Mouse (Mus musculus): Measurements from ENCODE around the gene Olfr1099. TPM values are rescaled to one million over a fixed set of nuclear protein-coding genes. Genes with fewer than 3 reads are reported as not detected.

Olfr1099 gene
- polyA plus RNA-seq (2014; fragmentation: Nextera tagmentation; extraction: Ambion mirVana) = not detected in 2 replicates

DNA sequence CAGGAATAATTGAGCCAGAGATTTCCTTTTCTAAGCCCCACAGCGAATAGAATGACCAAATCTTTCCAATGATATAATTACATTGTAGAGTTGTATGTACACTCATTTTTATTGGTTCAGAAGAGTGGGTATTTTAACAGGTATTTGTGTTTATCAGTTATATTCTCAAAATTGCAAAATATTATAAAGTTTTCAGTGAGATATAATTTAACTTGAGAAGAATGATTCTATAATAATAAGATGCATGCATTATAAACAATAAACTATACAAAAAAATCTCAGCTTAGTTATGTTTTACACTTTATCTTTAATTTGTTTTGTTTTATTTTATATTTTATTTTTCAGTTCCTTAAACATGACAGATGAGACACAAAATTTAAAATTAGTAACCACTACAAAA, at the start of gene Olfr1099:
TSS of gene Olfr1099 (minus strand) at position 101 of the 400 bp plus-strand sequence.
- no peak within 1 kb of the TSS for H3K27ac ChIP-seq (ENCODE audit: low read depth, low read length)
- no peaks in the 10 kb centered on the region for H3K9me3 ChIP-seq (replicated peaks; ENCODE audit: control insufficient read depth, low read length)
- H3K27me3 ChIP-seq (ENCODE audit: control insufficient read depth, insufficient read depth, low read length) = no peaks in the 10 kb centered on the region
- H3K4me3 ChIP-seq (ENCODE audit: low read depth, low read length) = no peak within 1 kb of the TSS
- H3K9ac ChIP-seq (ENCODE audit: low read depth, low read length) = no peak within 1 kb of the TSS
- H3K4me1 ChIP-seq (ENCODE audit: control insufficient read depth, insufficient read depth, low read length) = no peaks in the 10 kb centered on the region
- WGBS (ENCODE audit: insufficient replicate concordance) = 85% methylated on average over 1 of the region's 1 CpGs
- H3K4me2 ChIP-seq = no peak within 1 kb of the TSS
- H3K36me3 ChIP-seq (ENCODE audit: control insufficient read depth, insufficient read depth, low read length) = no peaks in the 10 kb centered on the region
- ATAC-seq (replicated peaks; ENCODE audit: insufficient number of reproducible peaks, low FRiP score, low TSS enrichment) = no peak

DNA sequence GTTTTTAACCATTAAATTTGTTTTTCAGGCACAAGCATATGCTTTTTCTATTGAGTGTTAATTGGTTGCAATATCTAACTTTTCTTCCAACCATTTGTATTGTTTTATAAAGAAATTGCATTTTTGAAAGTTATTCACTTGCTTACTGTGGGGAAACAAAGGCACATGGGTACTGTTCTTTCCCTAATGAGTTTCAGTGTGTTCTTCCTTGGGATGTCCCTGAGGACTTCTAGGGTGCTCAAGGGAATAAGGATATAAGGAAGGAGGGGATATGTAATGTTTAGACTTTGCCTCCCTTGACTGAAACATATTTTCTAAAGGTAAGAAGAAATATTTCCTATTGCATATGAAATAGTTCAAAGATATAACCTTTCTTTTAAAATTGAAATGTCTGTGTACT, 37.6 kb upstream of the Olfr1099 start, which contains the start of gene Olfr1102:
TSS of gene Olfr1102 (plus strand) at position 301 of the 400 bp plus-strand sequence.
- ATAC-seq (replicated peaks; ENCODE audit: insufficient number of reproducible peaks, low FRiP score, low TSS enrichment) = no peak
- Histone ChIP-seq H3K9ac (ENCODE audit: low read depth, low read length) (no peak within 1 kb of the TSS), H3K27me3 (ENCODE audit: control insufficient read depth, insufficient read depth, low read length) (no peaks in the 10 kb centered on the region), H3K4me1 (ENCODE audit: control insufficient read depth, insufficient read depth, low read length) (no peaks in the 10 kb centered on the region), H3K27ac (ENCODE audit: low read depth, low read length) (no peak within 1 kb of the TSS), H3K9me3 (replicated peaks; ENCODE audit: control insufficient read depth, low read length) (no peaks in the 10 kb centered on the region), H3K4me2 (no peak within 1 kb of the TSS), H3K4me3 (ENCODE audit: low read depth, low read length) (no peak within 1 kb of the TSS), H3K36me3 (ENCODE audit: control insufficient read depth, insufficient read depth, low read length) (no peaks in the 10 kb centered on the region)

DNA sequence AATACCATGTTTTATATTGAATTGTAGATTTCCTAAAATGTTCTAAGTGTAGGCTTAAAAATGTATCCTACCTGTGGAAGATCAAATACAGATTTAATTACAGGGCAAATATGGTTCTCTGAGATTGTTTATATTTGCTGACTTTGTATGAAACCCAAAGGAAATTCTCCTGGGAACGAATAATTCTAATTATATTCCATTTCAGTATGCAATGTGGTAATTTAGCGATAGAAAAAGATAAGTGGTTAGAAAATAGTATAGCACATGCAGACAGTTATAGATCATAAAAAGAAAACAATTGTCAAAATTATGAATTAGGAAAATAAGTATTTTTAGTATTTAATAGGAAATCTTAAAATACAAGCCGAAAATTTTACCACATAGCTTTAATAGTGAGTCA, 30.6 kb upstream of the Olfr1099 start, which contains the start of gene Olfr1101:
TSS of gene Olfr1101 (minus strand) at position 101 of the 400 bp plus-strand sequence.
- Histone ChIP-seq H3K4me1 (ENCODE audit: control insufficient read depth, insufficient read depth, low read length) (no peaks in the 10 kb centered on the region), H3K27me3 (ENCODE audit: control insufficient read depth, insufficient read depth, low read length) (no peaks in the 10 kb centered on the region), H3K4me3 (ENCODE audit: low read depth, low read length) (no peak within 1 kb of the TSS), H3K36me3 (ENCODE audit: control insufficient read depth, insufficient read depth, low read length) (no peaks in the 10 kb centered on the region), H3K27ac (ENCODE audit: low read depth, low read length) (no peak within 1 kb of the TSS), H3K9me3 (replicated peaks; ENCODE audit: control insufficient read depth, low read length) (no peaks in the 10 kb centered on the region), H3K9ac (ENCODE audit: low read depth, low read length) (no peak within 1 kb of the TSS), H3K4me2 (no peak within 1 kb of the TSS)
- no peak for ATAC-seq (replicated peaks; ENCODE audit: insufficient number of reproducible peaks, low FRiP score, low TSS enrichment)
- 78% methylated on average over 3 of the region's 3 CpGs for WGBS (ENCODE audit: insufficient replicate concordance)

DNA sequence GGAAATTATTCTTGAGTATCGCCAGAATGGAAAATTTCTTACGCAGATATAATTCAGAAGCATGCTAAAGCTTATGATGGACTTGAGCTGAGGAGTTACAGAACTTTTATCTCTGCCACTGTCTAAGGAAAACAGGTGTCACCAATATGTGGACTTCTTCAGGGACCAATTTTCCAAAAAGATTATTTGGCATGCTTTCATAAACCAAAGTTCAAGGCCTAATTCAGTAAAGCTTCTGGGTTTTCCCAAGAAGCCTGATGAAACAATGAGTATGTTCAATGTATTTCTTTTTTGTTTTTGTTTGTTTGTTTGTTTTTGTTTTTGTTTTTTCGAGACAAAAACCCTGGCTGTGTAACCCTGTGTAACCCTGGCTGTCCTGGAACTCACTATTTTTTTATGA, 19.4 kb upstream of the Olfr1099 start, which contains the start of gene Olfr1100:
TSS of gene Olfr1100 (minus strand) at position 101 of the 400 bp plus-strand sequence.
- H3K27ac ChIP-seq (ENCODE audit: low read depth, low read length) = no peak within 1 kb of the TSS
- no peak for ATAC-seq (replicated peaks; ENCODE audit: insufficient number of reproducible peaks, low FRiP score, low TSS enrichment)
- H3K4me2 ChIP-seq = no peak within 1 kb of the TSS
- WGBS (ENCODE audit: insufficient replicate concordance) = 73% methylated on average over 3 of the region's 3 CpGs
- H3K36me3 ChIP-seq (ENCODE audit: control insufficient read depth, insufficient read depth, low read length) = no peaks in the 10 kb centered on the region
- no peaks in the 10 kb centered on the region for H3K9me3 ChIP-seq (replicated peaks; ENCODE audit: control insufficient read depth, low read length)
- no peak within 1 kb of the TSS for H3K9ac ChIP-seq (ENCODE audit: low read depth, low read length)
- H3K4me3 ChIP-seq (ENCODE audit: low read depth, low read length) = no peak within 1 kb of the TSS
- no peaks in the 10 kb centered on the region for H3K4me1 ChIP-seq (ENCODE audit: control insufficient read depth, insufficient read depth, low read length)
- no peaks in the 10 kb centered on the region for H3K27me3 ChIP-seq (ENCODE audit: control insufficient read depth, insufficient read depth, low read length)

DNA sequence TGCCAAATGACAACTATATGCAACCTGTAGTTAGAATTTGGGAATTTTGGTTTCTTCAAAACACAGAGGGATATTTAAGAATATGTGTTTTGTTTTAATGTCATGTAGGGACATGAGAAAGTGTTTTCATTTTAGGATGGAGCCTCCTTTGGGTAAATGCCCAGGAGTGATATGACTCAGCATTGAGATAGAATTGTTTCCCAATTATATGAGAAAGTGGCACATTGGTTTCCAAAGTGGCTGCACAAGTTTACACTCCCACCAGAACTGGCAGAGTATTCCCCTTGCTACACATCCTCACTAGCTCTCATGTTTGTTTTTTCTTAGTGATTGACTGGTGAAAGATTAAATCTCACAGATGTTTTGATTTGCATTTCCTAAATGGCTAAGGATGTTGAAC, 33.9 kb downstream of the Olfr1099 start:
- no peaks in the 10 kb centered on the region for H3K27me3 ChIP-seq (ENCODE audit: control insufficient read depth, insufficient read depth, low read length)
- H3K9ac ChIP-seq (ENCODE audit: low read depth, low read length) = no peak overlapping the region
- no peak for ATAC-seq (replicated peaks; ENCODE audit: insufficient number of reproducible peaks, low FRiP score, low TSS enrichment)
- no peaks in the 10 kb centered on the region for H3K9me3 ChIP-seq (replicated peaks; ENCODE audit: control insufficient read depth, low read length)
- no peaks in the 10 kb centered on the region for H3K36me3 ChIP-seq (ENCODE audit: control insufficient read depth, insufficient read depth, low read length)
- no peak overlapping the region for H3K27ac ChIP-seq (ENCODE audit: low read depth, low read length)
- no peaks in the 10 kb centered on the region for H3K4me1 ChIP-seq (ENCODE audit: control insufficient read depth, insufficient read depth, low read length)
- H3K4me3 ChIP-seq (ENCODE audit: low read depth, low read length) = no peak overlapping the region
- H3K4me2 ChIP-seq = no peak overlapping the region

DNA sequence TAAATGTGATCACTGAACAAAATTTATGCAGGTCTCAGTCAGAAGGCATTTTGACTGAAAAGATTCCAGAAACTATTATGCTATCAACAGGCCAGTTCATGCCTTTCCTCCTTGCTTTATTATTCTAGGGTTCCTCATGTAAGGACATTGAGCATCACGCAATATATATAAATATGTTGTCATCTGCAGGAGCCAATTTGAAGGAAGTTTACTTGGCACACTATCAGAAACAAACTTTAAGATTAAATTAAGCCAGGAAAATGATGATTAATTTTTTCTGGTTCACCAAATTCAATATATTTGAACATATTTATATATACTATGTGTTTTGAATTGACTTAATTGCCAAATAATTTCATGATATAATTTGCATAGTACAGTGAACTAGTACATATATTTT, 36.0 kb downstream of the Olfr1099 start, which contains the start of gene Olfr1098:
TSS of gene Olfr1098 (minus strand) at position 101 of the 400 bp plus-strand sequence.
- WGBS (ENCODE audit: insufficient replicate concordance) = 85% methylated on average over 1 of the region's 1 CpGs
- ATAC-seq (replicated peaks; ENCODE audit: insufficient number of reproducible peaks, low FRiP score, low TSS enrichment) = no peak
- H3K9ac ChIP-seq (ENCODE audit: low read depth, low read length) = no peak within 1 kb of the TSS
- H3K27ac ChIP-seq (ENCODE audit: low read depth, low read length) = no peak within 1 kb of the TSS
- no peak within 1 kb of the TSS for H3K4me3 ChIP-seq (ENCODE audit: low read depth, low read length)
- H3K4me2 ChIP-seq = no peak within 1 kb of the TSS
- H3K36me3 ChIP-seq (ENCODE audit: control insufficient read depth, insufficient read depth, low read length) = no peaks in the 10 kb centered on the region
- no peaks in the 10 kb centered on the region for H3K4me1 ChIP-seq (ENCODE audit: control insufficient read depth, insufficient read depth, low read length)
- no peaks in the 10 kb centered on the region for H3K27me3 ChIP-seq (ENCODE audit: control insufficient read depth, insufficient read depth, low read length)
- H3K9me3 ChIP-seq (replicated peaks; ENCODE audit: control insufficient read depth, low read length) = no peaks in the 10 kb centered on the region

DNA sequence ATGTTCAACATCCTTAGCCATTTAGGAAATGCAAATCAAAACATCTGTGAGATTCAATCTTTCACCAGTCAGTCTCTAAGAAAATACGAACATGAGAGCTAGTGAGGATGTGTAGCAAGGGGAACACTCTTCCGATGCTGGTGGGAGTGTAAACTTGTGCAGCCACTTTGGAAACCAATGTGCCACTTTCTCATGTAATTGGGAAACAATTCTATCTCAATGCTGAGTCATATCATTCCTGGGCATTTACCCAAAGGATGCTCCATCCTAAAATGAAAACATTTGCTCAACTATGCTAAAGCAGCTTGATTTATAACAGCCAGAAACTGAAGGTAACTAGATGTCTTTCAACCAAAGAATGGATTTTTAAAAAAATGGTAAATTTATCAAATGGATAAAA, 54.8 kb downstream of the Olfr1099 start:
- ATAC-seq (replicated peaks; ENCODE audit: insufficient number of reproducible peaks, low FRiP score, low TSS enrichment) = no peak
- 75% methylated on average over 2 of the region's 2 CpGs for WGBS (ENCODE audit: insufficient replicate concordance)
- Histone ChIP-seq H3K4me3 (ENCODE audit: low read depth, low read length) (no peak overlapping the region), H3K4me1 (ENCODE audit: control insufficient read depth, insufficient read depth, low read length) (no peaks in the 10 kb centered on the region), H3K9ac (ENCODE audit: low read depth, low read length) (no peak overlapping the region), H3K27me3 (ENCODE audit: control insufficient read depth, insufficient read depth, low read length) (no peaks in the 10 kb centered on the region), H3K27ac (ENCODE audit: low read depth, low read length) (no peak overlapping the region), H3K4me2 (no peak overlapping the region), H3K9me3 (replicated peaks; ENCODE audit: control insufficient read depth, low read length) (no peaks in the 10 kb centered on the region), H3K36me3 (ENCODE audit: control insufficient read depth, insufficient read depth, low read length) (no peaks in the 10 kb centered on the region)

Other genes with a start within 250 kb of the Olfr1099 start
- not detected in 2 replicates for gene Olfr1089, start 227.0 kb downstream of the Olfr1099 start, polyA plus RNA-seq (2014; fragmentation: Nextera tagmentation; extraction: Ambion mirVana)
- not detected in 2 replicates for gene Olfr1090, start 201.7 kb downstream of the Olfr1099 start, polyA plus RNA-seq (2014; fragmentation: Nextera tagmentation; extraction: Ambion mirVana)
- not detected in 2 replicates for gene Olfr1093, start 178.2 kb downstream of the Olfr1099 start, polyA plus RNA-seq (2014; fragmentation: Nextera tagmentation; extraction: Ambion mirVana)
- gene Olfr141, start 150.7 kb downstream of the Olfr1099 start, polyA plus RNA-seq (2014; fragmentation: Nextera tagmentation; extraction: Ambion mirVana) = not detected in 2 replicates
- gene Olfr1094, start 136.0 kb downstream of the Olfr1099 start, polyA plus RNA-seq (2014; fragmentation: Nextera tagmentation; extraction: Ambion mirVana) = not detected in 2 replicates
- gene Olfr1095, start 109.0 kb downstream of the Olfr1099 start, polyA plus RNA-seq (2014; fragmentation: Nextera tagmentation; extraction: Ambion mirVana) = not detected in 2 replicates
- not detected in 2 replicates for gene Gm13723, start 85.9 kb downstream of the Olfr1099 start, polyA plus RNA-seq (2014; fragmentation: Nextera tagmentation; extraction: Ambion mirVana)
- gene Olfr1097, start 68.5 kb downstream of the Olfr1099 start, polyA plus RNA-seq (2014; fragmentation: Nextera tagmentation; extraction: Ambion mirVana) = not detected in 2 replicates
- gene Olfr1098, start 36.1 kb downstream of the Olfr1099 start, polyA plus RNA-seq (2014; fragmentation: Nextera tagmentation; extraction: Ambion mirVana) = not detected in 2 replicates
- not detected in 2 replicates for gene Olfr1100, start 19.3 kb upstream of the Olfr1099 start, polyA plus RNA-seq (2014; fragmentation: Nextera tagmentation; extraction: Ambion mirVana)
- gene Olfr1101, start 30.5 kb upstream of the Olfr1099 start, polyA plus RNA-seq (2014; fragmentation: Nextera tagmentation; extraction: Ambion mirVana) = not detected in 2 replicates
- gene Olfr1102, start 37.7 kb upstream of the Olfr1099 start, polyA plus RNA-seq (2014; fragmentation: Nextera tagmentation; extraction: Ambion mirVana) = not detected in 2 replicates
- not detected in 2 replicates for gene Olfr1104, start 66.4 kb upstream of the Olfr1099 start, polyA plus RNA-seq (2014; fragmentation: Nextera tagmentation; extraction: Ambion mirVana)
- gene Olfr1105, start 75.8 kb upstream of the Olfr1099 start, polyA plus RNA-seq (2014; fragmentation: Nextera tagmentation; extraction: Ambion mirVana) = not detected in 2 replicates
- gene Olfr1106, start 91.6 kb upstream of the Olfr1099 start, polyA plus RNA-seq (2014; fragmentation: Nextera tagmentation; extraction: Ambion mirVana) = not detected in 2 replicates
- not detected in 2 replicates for gene Olfr1107, start 115.1 kb upstream of the Olfr1099 start, polyA plus RNA-seq (2014; fragmentation: Nextera tagmentation; extraction: Ambion mirVana)
- gene Olfr1109, start 135.3 kb upstream of the Olfr1099 start, polyA plus RNA-seq (2014; fragmentation: Nextera tagmentation; extraction: Ambion mirVana) = not detected in 2 replicates
- not detected in 2 replicates for gene Olfr259, start 153.9 kb upstream of the Olfr1099 start, polyA plus RNA-seq (2014; fragmentation: Nextera tagmentation; extraction: Ambion mirVana)
- not detected in 2 replicates for gene Olfr1110, start 179.6 kb upstream of the Olfr1099 start, polyA plus RNA-seq (2014; fragmentation: Nextera tagmentation; extraction: Ambion mirVana)
- not detected in 2 replicates for gene Olfr1111, start 191.9 kb upstream of the Olfr1099 start, polyA plus RNA-seq (2014; fragmentation: Nextera tagmentation; extraction: Ambion mirVana)
- gene Olfr1112, start 227.1 kb upstream of the Olfr1099 start, polyA plus RNA-seq (2014; fragmentation: Nextera tagmentation; extraction: Ambion mirVana) = not detected in 2 replicates
- gene Olfr1113, start 248.3 kb upstream of the Olfr1099 start, polyA plus RNA-seq (2014; fragmentation: Nextera tagmentation; extraction: Ambion mirVana) = not detected in 2 replicates